Mouse (Mus musculus) testis, adult 2 months (tissue): ENCODE data around the gene Gbx1. TPM values are rescaled to one million over a fixed set of nuclear protein-coding genes. Genes with fewer than 3 reads are reported as not detected.

Source experiments
- H3K27ac ChIP-seq: fragments of 200-500 bp; 2 replicates; pipeline ENCODE4 v1.5.1; 2012; ENCODE audit warnings: low read depth, low read length; ENCODE audit not compliant: control insufficient read depth, insufficient read depth
- H3K27me3 ChIP-seq: fragments of 200-500 bp; 2 replicates; pipeline ENCODE4 v1.6.1; 2012; ENCODE audit warnings: mild to moderate bottlenecking, low read length, moderate library complexity; ENCODE audit not compliant: control insufficient read depth, insufficient read depth
- H3K36me3 ChIP-seq: fragments of 200-500 bp; 2 replicates; pipeline ENCODE4 v1.6.1; 2012; ENCODE audit warnings: mild to moderate bottlenecking, low read length; ENCODE audit not compliant: control insufficient read depth, insufficient read depth
- H3K4me1 ChIP-seq: fragments of 200-500 bp; 2 replicates; pipeline ENCODE4 v1.6.1; 2012; ENCODE audit warnings: low read length; ENCODE audit not compliant: control insufficient read depth, insufficient read depth
- H3K4me3 ChIP-seq: fragments of 200-500 bp; 2 replicates; pipeline ENCODE4 v1.5.1; 2012; ENCODE audit warnings: low read depth, mild to moderate bottlenecking, low read length, moderate library complexity, mixed read lengths; ENCODE audit not compliant: control insufficient read depth
- CTCF ChIP-seq: fragments of 200-500 bp; IDR thresholded peaks from 2 replicates; pipeline ENCODE4 v1.5.1; 2012; ENCODE audit warnings: low read depth, mild to moderate bottlenecking, inconsistent platforms, low read length, moderate library complexity; ENCODE audit not compliant: control insufficient read depth, insufficient read depth, insufficient replicate concordance
- POLR2A ChIP-seq: fragments of 200-500 bp; IDR thresholded peaks from 2 replicates; pipeline ENCODE4 v1.6.1; 2012; ENCODE audit warnings: low read depth, mild to moderate bottlenecking, inconsistent platforms, low read length, moderate library complexity; ENCODE audit not compliant: control insufficient read depth
- polyA plus RNA-seq: library from polyadenylated mRNA; depleted of rRNA; stranded (reverse); fragments of >200 nt; gene quantifications from 2 replicates; pipeline ENCODE4 v1.2.3, GENCODE M21; 2012

Gbx1 gene
- polyA plus RNA-seq, 1 experiment = 0.11 TPM

GRCm38 (mm10) chr5:24474723-24475261 is 52.2 kb downstream of the Gbx1 start:
- no peak for TF ChIP-seq POLR2A
- peak; percentile 7; the same call in 1 of the 2 replicates for TF ChIP-seq CTCF
- Histone ChIP-seq H3K36me3 (no peaks in the 10 kb centered on the region), H3K27ac (peak overlapping the region; percentile 40), H3K4me1 (peaks cover 14% of the 10 kb centered on the region), H3K27me3 (no peaks in the 10 kb centered on the region), H3K4me3 (peak overlapping the region; percentile 86)

DNA sequence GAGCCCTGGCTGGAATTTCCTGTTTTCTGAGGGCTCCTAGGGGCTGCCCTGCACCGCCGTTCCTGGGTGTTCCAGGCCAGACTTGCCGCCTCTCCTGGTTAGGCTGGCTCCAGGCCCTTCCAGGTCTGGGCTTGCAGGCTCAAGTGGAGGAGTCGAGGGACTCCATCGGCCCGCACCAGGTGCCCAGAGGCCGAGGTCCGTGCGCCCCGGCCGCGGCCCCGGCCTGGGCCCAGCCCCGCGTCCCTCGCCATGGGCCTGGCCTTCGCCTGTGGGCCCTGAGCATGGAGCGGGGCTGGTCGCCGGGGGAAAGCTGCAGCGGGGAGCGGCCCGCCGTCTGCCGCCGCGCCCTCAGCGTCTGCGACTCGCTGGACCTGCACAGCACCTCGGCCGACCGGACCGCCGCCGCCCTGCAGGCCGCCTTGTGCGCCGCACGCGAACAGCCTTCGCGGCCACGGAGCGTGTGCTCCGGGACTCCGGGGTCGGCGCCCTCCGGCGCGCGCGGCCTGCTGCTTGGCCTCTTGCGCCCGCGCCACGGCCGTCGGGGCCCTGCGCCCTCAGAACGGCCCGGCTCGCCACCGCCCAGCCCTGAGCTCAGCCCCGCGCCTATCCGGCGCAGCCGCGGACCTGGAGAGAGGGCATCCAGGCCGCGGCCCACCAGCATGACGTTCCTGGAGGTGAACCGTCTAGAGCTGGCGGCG is 52.8 kb downstream of the Gbx1 start:
- Histone ChIP-seq H3K4me3 (peak overlapping the region; percentile 86), H3K4me1 (peaks cover 14% of the 10 kb centered on the region), H3K27ac (peak overlapping the region; percentile 40), H3K36me3 (no peaks in the 10 kb centered on the region), H3K27me3 (no peaks in the 10 kb centered on the region)
- TF ChIP-seq CTCF (no peak), POLR2A (no peak)

GRCm38 (mm10) chr5:24472884-24473619 is 54.0 kb downstream of the Gbx1 start:
- H3K27me3 ChIP-seq = no peaks in the 10 kb centered on the region
- H3K4me1 ChIP-seq = peaks cover 14% of the 10 kb centered on the region
- no peak overlapping the region for H3K27ac ChIP-seq
- no peak overlapping the region for H3K4me3 ChIP-seq
- no peaks in the 10 kb centered on the region for H3K36me3 ChIP-seq
- TF ChIP-seq POLR2A = no peak
- TF ChIP-seq CTCF = no peak

DNA sequence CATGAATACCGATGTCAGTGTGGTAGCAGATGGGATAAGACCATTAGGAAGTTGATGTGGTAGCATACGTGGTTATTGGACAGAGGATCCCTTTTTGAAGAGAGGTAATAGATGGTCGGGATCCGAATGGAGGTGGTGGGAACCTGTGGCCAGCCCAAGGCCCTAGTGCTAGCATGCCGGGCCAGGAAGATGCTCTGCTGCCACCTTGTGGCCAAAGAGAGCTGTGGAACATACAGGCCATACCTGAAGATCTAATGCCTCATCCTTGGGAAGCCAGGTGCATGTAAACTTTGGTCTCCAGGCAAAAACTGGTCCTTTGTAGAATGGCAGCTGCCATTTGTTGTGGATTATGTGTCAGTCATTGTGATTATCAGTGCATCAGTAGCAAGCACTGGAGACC is 56.4 kb downstream of the Gbx1 start:
- Histone ChIP-seq H3K27me3 (no peaks in the 10 kb centered on the region), H3K4me1 (peaks cover 12% of the 10 kb centered on the region), H3K4me3 (no peak overlapping the region), H3K36me3 (no peaks in the 10 kb centered on the region), H3K27ac (no peak overlapping the region)
- no peak for TF ChIP-seq POLR2A
- peak; percentile 85; the same call in 1 of the 2 replicates for TF ChIP-seq CTCF

DNA sequence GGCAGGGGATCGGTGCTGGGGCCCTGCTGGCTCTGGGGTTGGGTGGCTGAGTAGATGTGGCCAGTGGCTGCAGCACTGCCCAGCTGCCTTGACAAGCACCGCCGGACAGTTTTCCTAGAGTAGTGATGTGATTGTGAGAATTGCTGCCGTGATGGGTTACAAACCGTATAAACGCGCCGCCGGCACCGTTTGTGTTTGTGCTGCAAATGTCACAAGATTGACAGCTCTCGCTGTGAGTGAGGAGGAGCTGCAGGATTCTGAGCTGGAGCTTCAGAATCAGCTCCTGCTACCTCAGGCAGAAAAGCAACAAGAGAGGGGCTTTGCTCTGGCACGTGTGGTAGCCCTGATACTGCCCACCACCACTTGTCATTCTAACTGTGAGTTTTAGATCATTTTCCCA is 60.2 kb downstream of the Gbx1 start:
- no peak overlapping the region for H3K4me3 ChIP-seq
- no peak overlapping the region for H3K27ac ChIP-seq
- TF ChIP-seq POLR2A = no peak
- no peak for TF ChIP-seq CTCF
- no peaks in the 10 kb centered on the region for H3K36me3 ChIP-seq
- no peaks in the 10 kb centered on the region for H3K27me3 ChIP-seq
- H3K4me1 ChIP-seq = no peaks in the 10 kb centered on the region

GRCm38 (mm10) chr5:24455613-24456012 is 71.4 kb downstream of the Gbx1 start:
- peaks cover 9% of the 10 kb centered on the region for H3K4me1 ChIP-seq
- H3K36me3 ChIP-seq = no peaks in the 10 kb centered on the region
- no peak for TF ChIP-seq POLR2A
- no peak for TF ChIP-seq CTCF
- no peak overlapping the region for H3K27ac ChIP-seq
- no peaks in the 10 kb centered on the region for H3K27me3 ChIP-seq
- H3K4me3 ChIP-seq = no peak overlapping the region

DNA sequence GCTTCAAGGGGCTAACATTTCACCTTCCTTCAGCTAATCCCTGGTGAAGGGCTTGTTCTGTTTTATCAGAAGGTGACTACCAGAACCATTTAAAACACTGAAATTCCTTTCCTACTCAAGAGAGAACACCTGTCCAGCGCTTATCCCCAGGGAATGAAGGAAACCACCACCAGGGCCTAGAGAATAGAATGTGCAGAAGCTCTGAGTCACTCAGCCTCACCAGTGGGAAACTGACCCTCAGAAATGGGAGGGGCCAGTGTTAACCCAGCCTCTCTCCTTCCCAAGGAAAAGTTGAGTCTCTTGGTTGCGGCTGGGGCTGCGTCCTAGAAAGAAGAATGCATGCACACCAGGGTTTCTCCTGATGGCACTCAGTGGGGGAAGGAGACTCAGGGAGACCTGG is 71.9 kb downstream of the Gbx1 start:
- no peaks in the 10 kb centered on the region for H3K27me3 ChIP-seq
- no peaks in the 10 kb centered on the region for H3K36me3 ChIP-seq
- H3K4me3 ChIP-seq = no peak overlapping the region
- no peak for TF ChIP-seq CTCF
- H3K4me1 ChIP-seq = peaks cover 9% of the 10 kb centered on the region
- no peak overlapping the region for H3K27ac ChIP-seq
